In the genomic region with DNA sequence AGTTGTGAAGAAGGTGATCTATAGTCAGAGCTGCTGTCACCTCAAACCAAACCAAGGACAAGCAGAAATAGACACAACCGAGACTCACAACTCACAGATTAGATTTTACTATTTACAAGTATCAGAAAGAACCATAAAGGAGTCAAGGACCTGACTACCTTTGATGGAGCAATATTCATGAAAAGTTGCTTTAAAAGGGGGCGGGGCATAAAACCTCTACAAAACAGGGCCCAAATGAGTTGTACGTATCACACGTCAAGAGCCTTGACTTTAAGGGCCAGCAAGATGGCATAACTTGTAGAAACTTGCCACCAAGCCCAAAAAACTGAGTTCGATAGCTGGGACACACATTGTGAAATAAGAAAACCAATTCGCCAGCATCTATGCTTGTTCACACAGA, we compare ENCODE assay signal across 15 mouse cellular contexts. TPM values are rescaled to one million over a fixed set of nuclear protein-coding genes. Genes with fewer than 3 reads are reported as not detected.
"Had no signal": no experiment of that assay in that cellular context is flagged by ENCODE, and none has a peak within 500 bp of the region (broad histone marks: within the 10 kb centered on the region; RNA-seq: fewer than 3 reads in every experiment).

No protein-coding gene starts in this region.

- DNase-seq: cerebellum, postnatal 10 days; cerebellum, postnatal 14 days; cerebellum, postnatal 25 days; cerebellum, postnatal 36 days; embryo, embryonic 11 days; forebrain, postnatal 0 days; gastrocnemius, adult 2 months; gastrocnemius, postnatal 10 days; gastrocnemius, postnatal 14 days; gastrocnemius, postnatal 25 days; gastrocnemius, postnatal 36 days; heart, adult 11 months; heart, adult 18-20 months; heart, adult 2 months had no signal

RNA-seq across cellular contexts. Expression of a gene that starts 10.5 kb away (rescaled TPM):
- polyA plus RNA-seq: erythroblast, embryonic 14.5 days had no signal
